In the genomic region with DNA sequence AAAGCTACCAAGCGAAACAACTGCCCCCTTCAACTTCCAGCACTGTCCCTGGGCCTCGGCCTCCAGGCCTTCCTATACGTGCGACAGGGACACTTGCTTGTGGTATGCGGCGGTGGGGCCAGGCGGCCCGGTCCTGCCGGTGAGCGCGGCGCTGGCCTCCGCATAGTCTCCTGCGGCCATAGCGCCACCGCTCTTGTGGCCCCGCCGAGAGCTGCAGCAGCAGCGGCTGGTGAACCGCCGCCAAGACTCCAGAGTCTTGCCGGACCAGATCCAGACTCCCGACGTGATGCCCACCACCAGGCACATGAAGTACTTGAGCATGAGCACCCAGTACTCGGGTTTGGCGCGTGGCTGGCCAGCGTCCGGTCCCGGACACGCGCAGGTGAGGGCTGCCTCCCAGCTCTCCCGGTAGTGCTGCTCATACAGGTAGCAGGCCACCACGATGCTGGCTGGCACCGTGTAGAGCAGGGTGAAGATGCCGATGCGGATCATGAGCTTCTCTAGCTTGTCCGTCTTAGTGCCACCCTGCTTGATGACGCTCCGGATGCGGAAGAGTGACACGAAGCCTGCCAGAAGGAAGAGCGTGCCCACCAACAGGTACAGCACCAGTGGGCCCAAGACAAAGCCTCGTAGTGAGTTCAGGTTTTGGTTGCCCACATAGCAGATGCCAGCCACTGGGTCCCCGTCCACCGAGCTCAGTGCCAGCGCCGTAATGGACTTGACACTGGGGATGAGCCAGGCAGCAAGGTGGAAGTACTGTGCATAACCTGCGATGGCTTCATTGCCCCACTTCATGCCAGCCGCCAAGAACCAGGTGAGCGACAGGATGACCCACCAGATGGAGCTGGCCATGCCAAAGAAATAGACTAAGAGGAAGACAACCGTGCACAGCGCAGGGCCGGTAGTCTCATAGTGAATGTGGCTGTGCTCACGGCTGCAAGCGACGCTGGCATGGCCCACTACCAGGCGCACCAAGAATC, we compare ENCODE assay signal across 8 mouse cellular contexts. TPM values are rescaled to one million over a fixed set of nuclear protein-coding genes. Genes with fewer than 3 reads are reported as not detected.
DNase-seq lines count a peak whose midpoint lies in the region; ATAC-seq and TF ChIP-seq lines count a peak whose summit lies in the region.

No protein-coding gene starts in this region.

- H3K4me2 ChIP-seq in embryonic facial prominence, embryonic 13.5 days = peak overlapping the region; percentile 95
- H3K4me2 ChIP-seq in limb, embryonic 12.5 days = peak overlapping the region; percentile 93
- H3K4me2 ChIP-seq in midbrain, embryonic 15.5 days = peak overlapping the region; percentile 74

- no peak for TF ChIP-seq EP300 in ES-Bruce4 (IDR thresholded peaks at IDR 0.05; ENCODE audit: insufficient read depth, low read depth, low read length)

- no peaks in the 10 kb centered on the region for H3K9me3 ChIP-seq in ES-Bruce4 (replicated peaks; ENCODE audit: control insufficient read depth, insufficient read depth, low read length, poor library complexity, severe bottlenecking)
- H3K9me3 ChIP-seq in embryonic facial prominence, embryonic 13.5 days = no peaks in the 10 kb centered on the region
- H3K9me3 ChIP-seq in hindbrain, embryonic 10.5 days = no peaks in the 10 kb centered on the region
- no peaks in the 10 kb centered on the region for H3K9me3 ChIP-seq in limb, embryonic 12.5 days
- no peaks in the 10 kb centered on the region for H3K9me3 ChIP-seq in midbrain, embryonic 15.5 days

- no peak for TF ChIP-seq POLR2A in ES-Bruce4 (IDR thresholded peaks at IDR 0.05; ENCODE audit: insufficient read depth, low read length)
- TF ChIP-seq POLR2A in testis, adult 2 months (IDR thresholded peaks at IDR 0.05; ENCODE audit: control insufficient read depth, low read depth, low read length) = no peak

- H3K9ac ChIP-seq in ES-Bruce4 (ENCODE audit: low read depth, poor library complexity, severe bottlenecking) = peak overlapping the region; percentile 96
- H3K9ac ChIP-seq in embryonic facial prominence, embryonic 13.5 days = peak overlapping the region; percentile 49
- peak overlapping the region; percentile 37; the same call in 1 of the 2 replicates for H3K9ac ChIP-seq in limb, embryonic 12.5 days (replicated peaks)
- H3K9ac ChIP-seq in midbrain, embryonic 15.5 days = peak overlapping the region; percentile 6; the same call in 1 of the 2 replicates

- peak; percentile 59 for DNase-seq in adrenal gland, postnatal 14 days
- peak; percentile 56 for DNase-seq in hindbrain, embryonic 10.5 days (ENCODE audit: low spot score)

- no peaks in the 10 kb centered on the region for H3K27me3 ChIP-seq in ES-Bruce4 (ENCODE audit: control insufficient read depth, insufficient read depth, low read length, poor library complexity, severe bottlenecking)
- peaks cover 75% of the 10 kb centered on the region for H3K27me3 ChIP-seq in embryonic facial prominence, embryonic 13.5 days
- H3K27me3 ChIP-seq in hindbrain, embryonic 10.5 days (ENCODE audit: insufficient read depth, poor library complexity, severe bottlenecking) = peaks cover 79% of the 10 kb centered on the region
- peaks cover 73% of the 10 kb centered on the region for H3K27me3 ChIP-seq in limb, embryonic 12.5 days
- peaks cover 54% of the 10 kb centered on the region for H3K27me3 ChIP-seq in midbrain, embryonic 15.5 days (replicated peaks)
- no peaks in the 10 kb centered on the region; the same call in 1 of the 2 replicates for H3K27me3 ChIP-seq in testis, adult 2 months (ENCODE audit: control insufficient read depth, insufficient read depth, low read length)

- no peak overlapping the region for H3K27ac ChIP-seq in ES-Bruce4 (ENCODE audit: insufficient read depth, low read length)
- H3K27ac ChIP-seq in embryonic facial prominence, embryonic 13.5 days = no peak overlapping the region
- peak overlapping the region; percentile 57 for H3K27ac ChIP-seq in hindbrain, embryonic 10.5 days
- H3K27ac ChIP-seq in limb, embryonic 12.5 days = no peak overlapping the region
- no peak overlapping the region for H3K27ac ChIP-seq in midbrain, embryonic 15.5 days
- no peak overlapping the region for H3K27ac ChIP-seq in testis, adult 2 months (ENCODE audit: control insufficient read depth, insufficient read depth, low read depth, low read length)

- no peak for ATAC-seq in embryonic facial prominence, embryonic 13.5 days (ENCODE audit: insufficient number of reproducible peaks, insufficient read depth, low FRiP score, low TSS enrichment, low read depth)
- no peak for ATAC-seq in limb, embryonic 12.5 days (ENCODE audit: insufficient number of reproducible peaks, insufficient read depth, low FRiP score, low TSS enrichment, low read depth)
- 0 out of 2 replicates have a peak, but pooled peaks have one; percentile 7 for ATAC-seq in midbrain, embryonic 15.5 days (replicated peaks)
- ATAC-seq in monocyte, adult 5-6 weeks (replicated peaks; ENCODE audit: insufficient number of reproducible peaks, low FRiP score, low TSS enrichment, poor library complexity, severe bottlenecking) = no peak

- WGBS in embryonic facial prominence, embryonic 13.5 days = 38% methylated on average over 58 of the region's 58 CpGs
- 40% methylated on average over 58 of the region's 58 CpGs for WGBS in hindbrain, embryonic 10.5 days
- WGBS in limb, embryonic 12.5 days = 41% methylated on average over 58 of the region's 58 CpGs
- WGBS in midbrain, embryonic 15.5 days = 38% methylated on average over 58 of the region's 58 CpGs

- peaks cover 18% of the 10 kb centered on the region for H3K36me3 ChIP-seq in ES-Bruce4 (ENCODE audit: control insufficient read depth, insufficient read depth, low read length, poor library complexity, severe bottlenecking)
- 0 out of 2 replicates have a peak, but pooled peaks cover 8% of the 10 kb centered on the region for H3K36me3 ChIP-seq in embryonic facial prominence, embryonic 13.5 days
- H3K36me3 ChIP-seq in hindbrain, embryonic 10.5 days = no peaks in the 10 kb centered on the region
- no peaks in the 10 kb centered on the region for H3K36me3 ChIP-seq in limb, embryonic 12.5 days
- no peaks in the 10 kb centered on the region for H3K36me3 ChIP-seq in midbrain, embryonic 15.5 days (replicated peaks)
- no peaks in the 10 kb centered on the region for H3K36me3 ChIP-seq in testis, adult 2 months (ENCODE audit: control insufficient read depth, insufficient read depth, low read length)

- no peaks in the 10 kb centered on the region for H3K4me1 ChIP-seq in ES-Bruce4 (ENCODE audit: control insufficient read depth, insufficient read depth, low read length)
- H3K4me1 ChIP-seq in embryonic facial prominence, embryonic 13.5 days = peaks cover 40% of the 10 kb centered on the region
- peaks cover 67% of the 10 kb centered on the region for H3K4me1 ChIP-seq in hindbrain, embryonic 10.5 days (replicated peaks)
- H3K4me1 ChIP-seq in limb, embryonic 12.5 days (replicated peaks) = peaks cover 40% of the 10 kb centered on the region
- peaks cover 44% of the 10 kb centered on the region for H3K4me1 ChIP-seq in midbrain, embryonic 15.5 days
- H3K4me1 ChIP-seq in testis, adult 2 months (ENCODE audit: control insufficient read depth, insufficient read depth, low read length) = peaks cover 29% of the 10 kb centered on the region

- TF ChIP-seq CTCF in ES-Bruce4 (IDR thresholded peaks at IDR 0.05; ENCODE audit: low read depth, low read length) = peak; percentile 9
- no peak for TF ChIP-seq CTCF in testis, adult 2 months (IDR thresholded peaks at IDR 0.05; ENCODE audit: control insufficient read depth, insufficient read depth, insufficient replicate concordance, low read depth, low read length)

- H3K4me3 ChIP-seq in ES-Bruce4 (ENCODE audit: low read depth, low read length) = peak overlapping the region; percentile 65
- H3K4me3 ChIP-seq in embryonic facial prominence, embryonic 13.5 days = peak overlapping the region; percentile 69
- peak overlapping the region; percentile 73 for H3K4me3 ChIP-seq in hindbrain, embryonic 10.5 days
- H3K4me3 ChIP-seq in limb, embryonic 12.5 days (replicated peaks) = peak overlapping the region; percentile 62
- H3K4me3 ChIP-seq in midbrain, embryonic 15.5 days = peak overlapping the region; percentile 51
- peak overlapping the region; percentile 88 for H3K4me3 ChIP-seq in testis, adult 2 months (ENCODE audit: control insufficient read depth, low read depth, low read length)

RNA-seq across cellular contexts. Expression of a gene that starts 2.5 kb away (rescaled TPM):
- polyA plus RNA-seq in ES-Bruce4 (2011; ENCODE audit: insufficient read depth, insufficient read length, low read depth, missing spikeins) = 18.0 and 19.4 TPM in 2 replicates
- 12.8 and 14.4 TPM in 2 replicates for total RNA-seq in adrenal gland, postnatal 14 days (2021)
- polyA plus RNA-seq in embryonic facial prominence, embryonic 13.5 days (2015; fragmentation: Nextera tagmentation; extraction: Ambion mirVana) = 1.1 and 2.0 TPM in 2 replicates
- polyA plus RNA-seq in hindbrain, embryonic 10.5 days (2016; fragmentation: Nextera tagmentation; extraction: Ambion mirVana) = 0.37 and 0.62 TPM in 2 replicates
- 0.88 and 1.2 TPM in 2 replicates for polyA plus RNA-seq in limb, embryonic 12.5 days (2016; fragmentation: Nextera tagmentation; extraction: Ambion mirVana)
- polyA plus RNA-seq in midbrain, embryonic 15.5 days (2015; fragmentation: Nextera tagmentation; extraction: Ambion mirVana) = 0.45 and 0.50 TPM in 2 replicates
- 1.8 and 1.9 TPM in 2 replicates for polyA plus RNA-seq in testis, adult 2 months (2012; rRNA removed)
- 4.8 to 20.0 TPM (median 6.9 TPM) in 3 replicates for total RNA-seq in monocyte, adult 5-6 weeks (2017)

RNA-seq across cellular contexts. Expression of a gene that starts 44.8 kb away (rescaled TPM):
- polyA plus RNA-seq in ES-Bruce4 (2011; ENCODE audit: insufficient read depth, insufficient read length, low read depth, missing spikeins) = 29.2 and 31.6 TPM in 2 replicates
- 22.7 and 24.0 TPM in 2 replicates for total RNA-seq in adrenal gland, postnatal 14 days (2021)
- 5.5 and 5.6 TPM in 2 replicates for polyA plus RNA-seq in embryonic facial prominence, embryonic 13.5 days (2015; fragmentation: Nextera tagmentation; extraction: Ambion mirVana)
- 6.6 and 7.9 TPM in 2 replicates for polyA plus RNA-seq in hindbrain, embryonic 10.5 days (2016; fragmentation: Nextera tagmentation; extraction: Ambion mirVana)
- 7.4 and 7.8 TPM in 2 replicates for polyA plus RNA-seq in limb, embryonic 12.5 days (2016; fragmentation: Nextera tagmentation; extraction: Ambion mirVana)
- 5.6 and 5.8 TPM in 2 replicates for polyA plus RNA-seq in midbrain, embryonic 15.5 days (2015; fragmentation: Nextera tagmentation; extraction: Ambion mirVana)
- polyA plus RNA-seq in testis, adult 2 months (2012; rRNA removed) = 202 and 230 TPM in 2 replicates
- total RNA-seq in monocyte, adult 5-6 weeks (2017) = 4.4 to 7.2 TPM (median 4.7 TPM) in 3 replicates

Comparison
In these comparisons a context has a peak if more than half of its experiments do, and no peak if none do; other contexts are left out.
1. H3K9ac ChIP-seq: peak in every context shown above with its lines; median percentile 96 in ES-Bruce4; 49 in embryonic facial prominence, embryonic 13.5 days; 37 in limb, embryonic 12.5 days; 6 in midbrain, embryonic 15.5 days.